Mouse (Mus musculus): Measurements from ENCODE around the gene 2010315B03Rik.

DNA sequence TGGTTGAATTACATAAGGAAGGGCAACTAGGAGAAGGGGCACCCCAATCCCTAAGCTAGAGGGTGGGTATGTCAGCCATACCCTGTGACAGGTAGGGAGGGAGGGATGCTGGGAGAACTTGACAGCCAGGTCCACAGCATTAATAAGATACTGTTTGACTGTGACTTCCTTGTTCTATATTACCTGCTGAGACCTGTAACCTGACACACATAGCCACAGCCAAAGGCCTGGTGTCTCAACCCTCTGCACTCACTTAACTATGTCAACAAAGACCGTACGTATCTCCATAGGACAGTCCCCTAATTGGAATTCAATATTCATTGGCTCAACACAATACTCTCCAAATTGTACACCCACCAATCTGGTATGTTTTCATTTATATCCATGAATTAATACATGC lies 33.2 kb downstream of the 2010315B03Rik start:
- TF ChIP-seq POLR2A (IDR thresholded peaks at IDR 0.05; ENCODE audit: extremely low read depth, insufficient read depth, low read length) (no peak), CTCF (IDR thresholded peaks at IDR 0.05; ENCODE audit: extremely low read depth, insufficient read depth, low read length) (no peak)
